Mouse (Mus musculus): ENCODE measurements around the gene Eif5b. TPM values are rescaled to one million over a fixed set of nuclear protein-coding genes. Genes with fewer than 3 reads are reported as not detected.

Gene Eif5b
- polyA plus RNA-seq, 1 experiment from 2014 or later = 35.9 TPM

GRCm38 (mm10) chr1:37977303-37977702 lies 20.5 kb upstream of the Eif5b start:
- Histone ChIP-seq H3K4me1 (no peaks in the 10 kb centered on the region), H3K9me3 (no peaks in the 10 kb centered on the region), H3K36me3 (no peaks in the 10 kb centered on the region), H3K27me3 (no peaks in the 10 kb centered on the region), H3K27ac (no peak overlapping the region), H3K9ac (no peak overlapping the region), H3K4me2 (no peak overlapping the region), H3K4me3 (no peak overlapping the region)
- ATAC-seq (ENCODE audit: insufficient number of reproducible peaks, insufficient read depth, low FRiP score, low TSS enrichment, low read depth) = no peak
- 86% methylated on average over 7 of the region's 7 CpGs for WGBS

GRCm38 (mm10) chr1:37984326-37984725 lies 13.5 kb upstream of the Eif5b start:
- H3K4me3 ChIP-seq = no peak overlapping the region
- H3K27ac ChIP-seq = no peak overlapping the region
- H3K9me3 ChIP-seq = no peaks in the 10 kb centered on the region
- 100% methylated on average over 1 of the region's 1 CpGs for WGBS
- no peak for ATAC-seq (ENCODE audit: insufficient number of reproducible peaks, insufficient read depth, low FRiP score, low TSS enrichment, low read depth)
- H3K36me3 ChIP-seq = peaks cover 36% of the 10 kb centered on the region
- no peaks in the 10 kb centered on the region for H3K27me3 ChIP-seq
- H3K4me2 ChIP-seq = no peak overlapping the region
- no peaks in the 10 kb centered on the region for H3K4me1 ChIP-seq
- no peak overlapping the region for H3K9ac ChIP-seq

DNA sequence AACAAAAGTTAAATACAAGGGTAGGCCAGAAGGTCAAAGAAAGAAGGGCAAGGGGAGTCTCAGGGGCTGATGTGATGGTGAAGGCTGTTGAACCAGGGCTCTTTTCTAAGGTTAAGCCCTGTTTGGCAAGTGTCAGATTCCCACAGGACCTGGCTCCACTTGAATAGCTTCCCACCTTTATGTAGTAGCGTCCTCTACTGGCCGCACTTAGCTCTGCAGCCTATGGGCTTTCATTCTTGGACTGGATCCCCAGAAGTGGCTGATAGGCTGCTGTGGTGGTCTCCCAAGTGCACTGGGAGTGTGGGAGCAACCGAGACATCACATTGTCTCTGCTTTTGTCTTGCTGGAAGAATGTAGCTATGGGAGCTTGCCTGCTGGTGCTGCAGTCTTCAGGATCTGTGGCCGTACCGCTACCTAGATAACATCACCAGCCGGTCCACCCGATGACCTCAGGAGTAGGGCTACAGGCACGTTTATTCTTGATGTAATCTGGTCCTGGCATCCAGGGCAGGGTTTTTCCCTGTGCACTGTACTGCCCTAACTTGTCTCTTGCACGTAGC lies 12.0 kb upstream of the Eif5b start:
- Histone ChIP-seq H3K9me3 (no peaks in the 10 kb centered on the region), H3K4me2 (no peak overlapping the region), H3K9ac (no peak overlapping the region), H3K27me3 (no peaks in the 10 kb centered on the region), H3K27ac (no peak overlapping the region), H3K36me3 (peaks cover 49% of the 10 kb centered on the region), H3K4me3 (no peak overlapping the region), H3K4me1 (no peaks in the 10 kb centered on the region)
- WGBS = 80% methylated on average over 9 of the region's 9 CpGs
- ATAC-seq (ENCODE audit: insufficient number of reproducible peaks, insufficient read depth, low FRiP score, low TSS enrichment, low read depth) = no peak

GRCm38 (mm10) chr1:37987856-37988255 lies 10.0 kb upstream of the Eif5b start:
- H3K4me1 ChIP-seq = no peaks in the 10 kb centered on the region

DNA sequence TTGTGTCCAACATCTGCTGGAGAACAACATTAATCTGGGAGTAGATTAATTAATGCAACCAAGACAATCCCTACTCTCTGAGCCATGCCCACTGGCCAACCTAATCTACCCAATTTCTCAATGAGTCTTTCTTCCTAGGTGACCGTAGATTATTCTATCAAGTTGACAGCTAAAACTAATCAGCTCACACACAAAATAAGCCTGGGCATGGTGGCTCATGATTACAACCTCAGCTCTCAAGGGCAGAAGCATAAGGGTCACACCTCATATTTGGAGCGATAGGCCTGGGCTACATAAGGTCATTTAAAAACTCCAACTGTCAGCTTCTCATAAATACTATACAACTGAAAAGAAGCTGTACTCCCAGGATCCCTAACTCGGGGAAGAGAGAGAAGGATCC lies 1.6 kb upstream of the Eif5b start:
- Histone ChIP-seq H3K27ac (no peak overlapping the region), H3K9me3 (no peaks in the 10 kb centered on the region), H3K9ac (peak overlapping the region; percentile 88), H3K4me2 (peak overlapping the region; percentile 84), H3K36me3 (peaks cover 41% of the 10 kb centered on the region), H3K4me3 (peak overlapping the region; percentile 94), H3K4me1 (peaks cover 18% of the 10 kb centered on the region), H3K27me3 (no peaks in the 10 kb centered on the region)
- 36% methylated on average over 3 of the region's 3 CpGs for whole genome bisulfite sequencing
- ATAC-seq (ENCODE audit: insufficient number of reproducible peaks, insufficient read depth, low FRiP score, low TSS enrichment, low read depth) = no peak

More at GRCm38 (mm10) chr1:37987856-37988255, 10.0 kb upstream of the Eif5b start:
- no peak overlapping the region for H3K4me2 ChIP-seq
- no peak for ATAC-seq (ENCODE audit: insufficient number of reproducible peaks, insufficient read depth, low FRiP score, low TSS enrichment, low read depth)
- H3K9ac ChIP-seq = no peak overlapping the region
- no peak overlapping the region for H3K27ac ChIP-seq
- no peaks in the 10 kb centered on the region for H3K27me3 ChIP-seq
- no peak overlapping the region for H3K4me3 ChIP-seq
- H3K9me3 ChIP-seq = no peaks in the 10 kb centered on the region
- 91% methylated on average over 5 of the region's 5 CpGs for WGBS
- peaks cover 69% of the 10 kb centered on the region for H3K36me3 ChIP-seq

- no peaks in the 10 kb centered on the region for H3K9me3 ChIP-seq
- H3K4me2 ChIP-seq = peak overlapping the region; percentile 84
- peaks cover 18% of the 10 kb centered on the region for H3K4me1 ChIP-seq
- H3K9ac ChIP-seq = peak overlapping the region; percentile 93
- H3K27ac ChIP-seq = peak overlapping the region; percentile 93
- ATAC-seq (ENCODE audit: insufficient number of reproducible peaks, insufficient read depth, low FRiP score, low TSS enrichment, low read depth) = peak; percentile 93
- no peaks in the 10 kb centered on the region for H3K27me3 ChIP-seq
- H3K36me3 ChIP-seq = peaks cover 34% of the 10 kb centered on the region
- under 1% methylated on average over 42 of the region's 42 CpGs for WGBS
- H3K4me3 ChIP-seq = peak overlapping the region; percentile 94
Observed at GRCm38 (mm10) chr1:37996877-37997484, 829 bp upstream of the Eif5b start.

GRCm38 (mm10) chr1:37998371-37999199 lies 775 bp downstream of the Eif5b start:
- H3K27me3 ChIP-seq = no peaks in the 10 kb centered on the region
- ATAC-seq (ENCODE audit: insufficient number of reproducible peaks, insufficient read depth, low FRiP score, low TSS enrichment, low read depth) = no peak

DNA sequence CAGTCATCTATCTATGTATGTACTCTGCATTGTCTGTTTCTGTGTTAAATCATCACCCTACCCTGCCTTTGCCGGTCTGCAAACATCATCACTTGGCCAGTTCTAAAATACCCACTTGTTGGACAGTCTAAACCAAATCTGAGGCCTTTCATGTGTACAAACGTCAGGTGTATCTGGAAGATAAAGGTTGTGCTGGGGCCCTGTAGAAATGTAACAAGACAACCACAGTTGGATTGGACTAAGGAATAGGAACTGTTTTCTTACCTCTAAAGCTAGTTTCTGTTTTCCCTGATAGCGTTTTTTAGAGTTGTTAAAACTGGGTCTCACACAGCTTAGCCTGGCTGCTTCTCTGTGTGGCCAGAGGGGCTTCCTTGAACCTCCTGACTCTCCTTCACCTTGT lies 1.7 kb downstream of the Eif5b start:
- Histone ChIP-seq H3K27me3 (no peaks in the 10 kb centered on the region), H3K9ac (no peak overlapping the region; the same call in 1 of the 2 replicates), H3K36me3 (peaks cover 10% of the 10 kb centered on the region), H3K4me3 (no peak overlapping the region), H3K4me2 (peak overlapping the region; percentile 84), H3K4me1 (peaks cover 18% of the 10 kb centered on the region), H3K27ac (no peak overlapping the region), H3K9me3 (no peaks in the 10 kb centered on the region)
- ATAC-seq (ENCODE audit: insufficient number of reproducible peaks, insufficient read depth, low FRiP score, low TSS enrichment, low read depth) = no peak
- 78% methylated on average over 3 of the region's 3 CpGs for WGBS

More at GRCm38 (mm10) chr1:37998371-37999199, 775 bp downstream of the Eif5b start:
- Histone ChIP-seq H3K4me1 (peaks cover 18% of the 10 kb centered on the region), H3K4me3 (peak overlapping the region; percentile 94), H3K27ac (peak overlapping the region; percentile 91), H3K9ac (peak overlapping the region; percentile 93), H3K9me3 (no peaks in the 10 kb centered on the region), H3K4me2 (peak overlapping the region; percentile 84), H3K36me3 (peaks cover 19% of the 10 kb centered on the region)
- WGBS = 3% methylated on average over 35 of the region's 47 CpGs

- no peak for ATAC-seq (ENCODE audit: insufficient number of reproducible peaks, insufficient read depth, low FRiP score, low TSS enrichment, low read depth)
- no peak overlapping the region for H3K4me3 ChIP-seq
- 91% methylated on average over 8 of the region's 8 CpGs for WGBS
- no peak overlapping the region for H3K9ac ChIP-seq
- no peak overlapping the region for H3K4me2 ChIP-seq
- no peaks in the 10 kb centered on the region for H3K36me3 ChIP-seq
- H3K9me3 ChIP-seq = no peaks in the 10 kb centered on the region
- H3K4me1 ChIP-seq = peaks cover 17% of the 10 kb centered on the region
- H3K27me3 ChIP-seq = no peaks in the 10 kb centered on the region
- H3K27ac ChIP-seq = no peak overlapping the region
Observed at GRCm38 (mm10) chr1:38000844-38001243, 3.0 kb downstream of the Eif5b start.

- no peak overlapping the region for H3K27ac ChIP-seq
Observed at GRCm38 (mm10) chr1:38001956-38002355, 4.1 kb downstream of the Eif5b start.

GRCm38 (mm10) chr1:38003046-38003445 lies 5.2 kb downstream of the Eif5b start:
- Histone ChIP-seq H3K4me1 (peaks cover 11% of the 10 kb centered on the region), H3K27ac (no peak overlapping the region), H3K4me3 (no peak overlapping the region), H3K9me3 (no peaks in the 10 kb centered on the region), H3K36me3 (no peaks in the 10 kb centered on the region), H3K9ac (no peak overlapping the region), H3K4me2 (no peak overlapping the region), H3K27me3 (no peaks in the 10 kb centered on the region)
- WGBS = 86% methylated on average over 3 of the region's 3 CpGs
- no peak for ATAC-seq (ENCODE audit: insufficient number of reproducible peaks, insufficient read depth, low FRiP score, low TSS enrichment, low read depth)

More at GRCm38 (mm10) chr1:38001956-38002355, 4.1 kb downstream of the Eif5b start:
- Histone ChIP-seq H3K4me3 (no peak overlapping the region), H3K9ac (no peak overlapping the region), H3K36me3 (no peaks in the 10 kb centered on the region), H3K27me3 (no peaks in the 10 kb centered on the region), H3K4me1 (peaks cover 11% of the 10 kb centered on the region), H3K9me3 (no peaks in the 10 kb centered on the region), H3K4me2 (no peak overlapping the region)
- WGBS = 95% methylated on average over 9 of the region's 9 CpGs
- no peak for ATAC-seq (ENCODE audit: insufficient number of reproducible peaks, insufficient read depth, low FRiP score, low TSS enrichment, low read depth)
